Mouse (Mus musculus) adrenal gland, adult 8-10 months (tissue): Measurements from ENCODE around the gene Dad1. TPM values are rescaled to one million over a fixed set of nuclear protein-coding genes. Genes with fewer than 3 reads are reported as not detected.
A peak's percentile ranks its signal among the peaks of the same experiment; 100 is the strongest.

Experiments
- DNase-seq: peaks from one replicate; pipeline ENCODE4 v3.0.0; 2022
- total RNA-seq, 4 experiments: library from RNA; stranded (reverse); gene quantifications; 2 replicates each; pipeline ENCODE4 v1.2.4; 2022

The Dad1 gene
- total RNA-seq, 4 experiments from 2014 or later: 387 to 496 (median 428) TPM

GRCm38 (mm10) chr14:54224484-54225467 is 29.1 kb downstream of the Dad1 start:
- peak; percentile 67 for DNase-seq

GRCm38 (mm10) chr14:54224064-54224417 is 29.9 kb downstream of the Dad1 start:
- DNase-seq: no peak

- no peak for DNase-seq
These were observed 30.4 kb downstream of the Dad1 start for GRCm38 (mm10) chr14:54223315-54224063.

GRCm38 (mm10) chr14:54222289-54222727 is 31.6 kb downstream of the Dad1 start:
- peak; percentile 81 for DNase-seq

GRCm38 (mm10) chr14:54221641-54222040 is 32.3 kb downstream of the Dad1 start:
- no peak for DNase-seq

- no peak for DNase-seq
These were observed 33.0 kb downstream of the Dad1 start for GRCm38 (mm10) chr14:54220726-54221494.

GRCm38 (mm10) chr14:54219849-54220248 is 34.1 kb downstream of the Dad1 start:
- DNase-seq: no peak

GRCm38 (mm10) chr14:54219256-54219655 is 34.6 kb downstream of the Dad1 start:
- DNase-seq: no peak

- no peak for DNase-seq
These were observed 35.2 kb downstream of the Dad1 start for GRCm38 (mm10) chr14:54218721-54219120.

GRCm38 (mm10) chr14:54218233-54218632 is 35.7 kb downstream of the Dad1 start:
- no peak for DNase-seq

- DNase-seq: no peak
These were observed 37.8 kb downstream of the Dad1 start for GRCm38 (mm10) chr14:54216126-54216525.

GRCm38 (mm10) chr14:54214901-54215300 is 39.0 kb downstream of the Dad1 start:
- DNase-seq: no peak

- DNase-seq: no peak
These were observed 39.4 kb downstream of the Dad1 start for GRCm38 (mm10) chr14:54214477-54214876.

- no peak for DNase-seq
These were observed 40.2 kb downstream of the Dad1 start for GRCm38 (mm10) chr14:54213734-54214133.

GRCm38 (mm10) chr14:54211755-54212154 is 42.1 kb downstream of the Dad1 start:
- no peak for DNase-seq

GRCm38 (mm10) chr14:54211199-54211598 is 42.7 kb downstream of the Dad1 start:
- DNase-seq: no peak

- DNase-seq: no peak
These were observed 43.5 kb downstream of the Dad1 start for GRCm38 (mm10) chr14:54210401-54210800.

GRCm38 (mm10) chr14:54209932-54210331 is 44.0 kb downstream of the Dad1 start:
- no peak for DNase-seq

- no peak for DNase-seq
These were observed 45.2 kb downstream of the Dad1 start for GRCm38 (mm10) chr14:54208741-54209140.

- DNase-seq: no peak
These were observed 46.0 kb downstream of the Dad1 start for GRCm38 (mm10) chr14:54207924-54208323.

- DNase-seq: no peak
These were observed 47.0 kb downstream of the Dad1 start for GRCm38 (mm10) chr14:54206750-54207550.

GRCm38 (mm10) chr14:54206309-54206708 is 47.6 kb downstream of the Dad1 start:
- DNase-seq: no peak
